Mouse (Mus musculus): ENCODE data around the gene Qtrt1. TPM values are rescaled to one million over a fixed set of nuclear protein-coding genes. Genes with fewer than 3 reads are reported as not detected.

Qtrt1 gene
- polyA plus RNA-seq, 1 experiment from 2014 or later: 47.6 TPM

DNA sequence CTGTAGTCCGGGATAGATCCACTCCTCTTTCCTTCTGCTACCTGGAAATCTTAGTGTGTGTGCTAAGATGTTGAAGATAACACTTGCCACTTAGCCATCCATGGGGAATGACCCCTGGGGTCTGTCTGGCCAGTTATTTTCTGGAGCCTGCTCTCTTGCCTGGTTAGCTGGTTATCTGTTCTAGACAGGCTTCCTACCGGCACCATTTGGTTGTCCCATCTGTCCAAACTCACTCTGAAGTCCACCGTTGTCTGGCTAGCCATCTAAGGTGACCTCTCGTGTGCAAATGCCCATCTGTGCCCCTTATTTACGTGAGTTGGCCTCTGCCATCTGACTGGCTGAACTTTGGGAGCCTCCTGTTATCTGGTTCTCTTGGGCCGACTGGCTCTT is 13.9 kb downstream of the Qtrt1 start:
- ATAC-seq (replicated peaks; ENCODE audit: insufficient number of reproducible peaks, low FRiP score, low TSS enrichment, low read depth): no peak
- Histone ChIP-seq H3K27me3 (ENCODE audit: control insufficient read depth, insufficient read depth, low read length) (no peaks in the 10 kb centered on the region), H3K9ac (replicated peaks; ENCODE audit: low read length) (peak overlapping the region; percentile 81), H3K27ac (replicated peaks; ENCODE audit: low read depth, low read length) (no peak overlapping the region), H3K36me3 (replicated peaks; ENCODE audit: control insufficient read depth, insufficient read depth, low read depth, low read length) (no peaks in the 10 kb centered on the region), H3K4me3 (ENCODE audit: low read depth, low read length) (peak overlapping the region; percentile 94), H3K9me3 (replicated peaks; ENCODE audit: control insufficient read depth, low read length) (no peaks in the 10 kb centered on the region), H3K4me1 (ENCODE audit: control insufficient read depth, insufficient read depth, low read length) (peaks cover 4% of the 10 kb centered on the region; the same call in 1 of the 2 replicates), H3K4me2 (ENCODE audit: low read depth, low read length) (peak overlapping the region; percentile 74)
- DNase-seq (ENCODE audit: low spot score): no peak
- WGBS: 12% methylated on average over 6 of the region's 6 CpGs

DNA sequence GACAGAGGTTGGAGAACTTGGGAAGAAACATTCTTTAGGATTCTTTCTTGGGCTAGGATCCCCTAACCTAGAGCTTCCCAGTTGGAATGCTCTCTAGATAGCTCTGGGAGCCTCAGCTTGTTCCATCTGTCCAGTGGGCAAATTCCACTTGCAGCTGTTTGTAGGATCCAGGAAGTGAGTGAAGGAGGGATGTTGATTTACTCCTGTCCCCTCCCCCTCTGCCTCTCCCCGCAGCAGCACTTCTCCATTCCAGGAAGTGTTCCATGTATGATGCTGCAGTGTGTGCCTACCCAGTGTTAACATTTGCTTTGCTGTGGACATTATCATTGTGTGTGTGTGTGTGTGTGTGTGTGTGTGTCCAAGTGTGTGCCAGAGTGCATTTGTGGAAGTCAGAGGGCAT is 14.4 kb downstream of the Qtrt1 start:
- H3K4me3 ChIP-seq (ENCODE audit: low read depth, low read length): peak overlapping the region; percentile 94
- no peak for DNase-seq (ENCODE audit: low spot score)
- peak overlapping the region; percentile 81 for H3K9ac ChIP-seq (replicated peaks; ENCODE audit: low read length)
- WGBS: 11% methylated on average over 1 of the region's 1 CpGs
- H3K36me3 ChIP-seq (replicated peaks; ENCODE audit: control insufficient read depth, insufficient read depth, low read depth, low read length): no peaks in the 10 kb centered on the region
- no peaks in the 10 kb centered on the region for H3K9me3 ChIP-seq (replicated peaks; ENCODE audit: control insufficient read depth, low read length)
- no peak for ATAC-seq (replicated peaks; ENCODE audit: insufficient number of reproducible peaks, low FRiP score, low TSS enrichment, low read depth)
- H3K4me2 ChIP-seq (ENCODE audit: low read depth, low read length): peak overlapping the region; percentile 74
- no peak overlapping the region for H3K27ac ChIP-seq (replicated peaks; ENCODE audit: low read depth, low read length)
- no peaks in the 10 kb centered on the region for H3K27me3 ChIP-seq (ENCODE audit: control insufficient read depth, insufficient read depth, low read length)
- peaks cover 4% of the 10 kb centered on the region; the same call in 1 of the 2 replicates for H3K4me1 ChIP-seq (ENCODE audit: control insufficient read depth, insufficient read depth, low read length)

DNA sequence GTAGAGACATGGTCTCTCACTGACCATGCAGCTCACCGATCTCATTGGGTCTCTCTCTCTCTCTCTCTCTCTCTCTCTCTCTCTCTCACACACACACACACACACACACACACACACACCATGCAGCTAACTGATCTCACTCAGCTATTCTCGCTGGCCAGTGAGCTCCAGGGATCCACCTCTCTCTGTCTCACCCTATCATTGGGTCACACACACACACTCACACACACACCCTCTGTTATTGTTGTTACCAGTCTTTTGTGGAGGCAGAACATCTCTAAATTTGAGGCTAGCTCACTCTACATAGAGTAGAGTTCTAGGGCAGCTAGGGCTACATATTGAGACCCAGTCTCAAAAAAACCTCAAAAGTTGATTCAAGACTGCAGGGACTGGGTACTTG is 14.9 kb downstream of the Qtrt1 start:
- 68% methylated on average over 2 of the region's 2 CpGs for WGBS
- Histone ChIP-seq H3K36me3 (replicated peaks; ENCODE audit: control insufficient read depth, insufficient read depth, low read depth, low read length) (no peaks in the 10 kb centered on the region), H3K4me2 (ENCODE audit: low read depth, low read length) (no peak overlapping the region; the same call in 1 of the 2 replicates), H3K4me3 (ENCODE audit: low read depth, low read length) (no peak overlapping the region), H3K27ac (replicated peaks; ENCODE audit: low read depth, low read length) (no peak overlapping the region), H3K27me3 (ENCODE audit: control insufficient read depth, insufficient read depth, low read length) (no peaks in the 10 kb centered on the region), H3K9ac (replicated peaks; ENCODE audit: low read length) (no peak overlapping the region), H3K4me1 (ENCODE audit: control insufficient read depth, insufficient read depth, low read length) (peaks cover 4% of the 10 kb centered on the region; the same call in 1 of the 2 replicates), H3K9me3 (replicated peaks; ENCODE audit: control insufficient read depth, low read length) (no peaks in the 10 kb centered on the region)
- ATAC-seq (replicated peaks; ENCODE audit: insufficient number of reproducible peaks, low FRiP score, low TSS enrichment, low read depth) (no peak), DNase-seq (ENCODE audit: low spot score) (no peak)

DNA sequence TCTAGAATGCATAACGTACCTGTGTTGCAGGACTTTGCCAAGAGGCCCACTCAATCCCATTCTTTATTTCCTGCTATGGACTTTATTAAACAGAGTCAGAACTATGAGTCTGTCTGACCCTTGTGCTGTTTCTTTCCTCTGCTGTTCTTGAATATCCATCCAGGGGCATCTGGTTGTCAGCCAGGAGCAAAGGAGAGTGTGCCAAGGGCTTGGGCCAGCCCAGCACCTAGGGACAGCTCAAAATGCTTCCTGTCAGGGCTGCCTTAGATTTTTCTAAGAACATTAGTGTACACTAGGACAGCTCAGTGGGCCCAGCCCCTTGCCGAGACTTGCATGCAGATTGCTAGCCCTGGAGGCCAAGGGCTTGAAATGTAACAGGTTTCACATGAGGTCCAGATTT is 16.1 kb downstream of the Qtrt1 start:
- H3K4me3 ChIP-seq (ENCODE audit: low read depth, low read length): no peak overlapping the region
- ATAC-seq (replicated peaks; ENCODE audit: insufficient number of reproducible peaks, low FRiP score, low TSS enrichment, low read depth): no peak
- H3K9ac ChIP-seq (replicated peaks; ENCODE audit: low read length): no peak overlapping the region
- DNase-seq (ENCODE audit: low spot score): no peak
- H3K27ac ChIP-seq (replicated peaks; ENCODE audit: low read depth, low read length): no peak overlapping the region
- 79% methylated on average over 2 of the region's 2 CpGs for WGBS
- no peaks in the 10 kb centered on the region for H3K9me3 ChIP-seq (replicated peaks; ENCODE audit: control insufficient read depth, low read length)
- peaks cover 4% of the 10 kb centered on the region; the same call in 1 of the 2 replicates for H3K4me1 ChIP-seq (ENCODE audit: control insufficient read depth, insufficient read depth, low read length)
- no peak overlapping the region for H3K4me2 ChIP-seq (ENCODE audit: low read depth, low read length)
- H3K36me3 ChIP-seq (replicated peaks; ENCODE audit: control insufficient read depth, insufficient read depth, low read depth, low read length): no peaks in the 10 kb centered on the region
- no peaks in the 10 kb centered on the region for H3K27me3 ChIP-seq (ENCODE audit: control insufficient read depth, insufficient read depth, low read length)

DNA sequence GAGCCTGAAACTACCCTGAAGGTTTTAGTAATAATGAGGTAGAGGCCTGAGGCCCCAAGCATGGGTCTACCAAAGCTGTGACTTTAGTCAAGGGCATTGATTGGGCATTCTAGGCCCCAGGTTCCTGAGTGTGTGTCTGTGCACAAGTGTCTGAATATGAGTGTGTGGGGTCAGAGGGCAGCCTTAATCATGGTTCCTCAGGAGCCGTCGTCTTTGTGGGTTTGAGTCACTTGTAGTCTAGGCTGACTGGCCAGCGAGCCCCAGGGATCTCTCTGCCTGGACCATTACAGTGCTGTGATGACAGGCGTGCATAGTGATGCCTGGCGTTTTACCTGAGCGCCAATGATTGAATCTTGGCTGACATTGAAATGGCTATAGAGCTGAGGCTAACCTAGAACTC is 16.5 kb downstream of the Qtrt1 start:
- Histone ChIP-seq H3K4me3 (ENCODE audit: low read depth, low read length) (no peak overlapping the region), H3K4me2 (ENCODE audit: low read depth, low read length) (no peak overlapping the region), H3K9ac (replicated peaks; ENCODE audit: low read length) (no peak overlapping the region), H3K27ac (replicated peaks; ENCODE audit: low read depth, low read length) (no peak overlapping the region), H3K36me3 (replicated peaks; ENCODE audit: control insufficient read depth, insufficient read depth, low read depth, low read length) (no peaks in the 10 kb centered on the region), H3K9me3 (replicated peaks; ENCODE audit: control insufficient read depth, low read length) (no peaks in the 10 kb centered on the region), H3K27me3 (ENCODE audit: control insufficient read depth, insufficient read depth, low read length) (no peaks in the 10 kb centered on the region), H3K4me1 (ENCODE audit: control insufficient read depth, insufficient read depth, low read length) (peaks cover 4% of the 10 kb centered on the region; the same call in 1 of the 2 replicates)
- no peak for DNase-seq (ENCODE audit: low spot score)
- no peak for ATAC-seq (replicated peaks; ENCODE audit: insufficient number of reproducible peaks, low FRiP score, low TSS enrichment, low read depth)
- WGBS: 80% methylated on average over 6 of the region's 6 CpGs

DNA sequence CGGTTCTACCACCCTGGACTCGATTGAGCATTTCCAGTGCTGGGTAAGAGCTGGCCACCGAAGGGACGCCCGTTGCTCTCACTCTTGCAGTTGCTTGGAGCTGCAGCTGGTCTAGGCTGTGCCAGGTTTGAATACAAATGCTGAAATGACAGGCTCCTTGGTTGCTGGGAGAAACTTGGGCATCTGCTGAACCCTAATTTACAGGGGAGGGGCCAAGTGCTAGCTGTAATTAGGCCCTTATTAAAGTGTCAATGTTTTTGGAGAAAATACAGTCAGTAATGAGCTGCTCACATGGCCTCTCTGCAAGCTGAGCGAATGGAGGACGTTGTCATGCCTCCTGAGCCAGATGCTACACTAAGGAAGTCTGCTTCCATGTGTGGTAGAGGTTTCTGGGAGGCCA is 19.1 kb downstream of the Qtrt1 start:
- H3K4me2 ChIP-seq (ENCODE audit: low read depth, low read length): no peak overlapping the region
- no peak for ATAC-seq (replicated peaks; ENCODE audit: insufficient number of reproducible peaks, low FRiP score, low TSS enrichment, low read depth)

DNA sequence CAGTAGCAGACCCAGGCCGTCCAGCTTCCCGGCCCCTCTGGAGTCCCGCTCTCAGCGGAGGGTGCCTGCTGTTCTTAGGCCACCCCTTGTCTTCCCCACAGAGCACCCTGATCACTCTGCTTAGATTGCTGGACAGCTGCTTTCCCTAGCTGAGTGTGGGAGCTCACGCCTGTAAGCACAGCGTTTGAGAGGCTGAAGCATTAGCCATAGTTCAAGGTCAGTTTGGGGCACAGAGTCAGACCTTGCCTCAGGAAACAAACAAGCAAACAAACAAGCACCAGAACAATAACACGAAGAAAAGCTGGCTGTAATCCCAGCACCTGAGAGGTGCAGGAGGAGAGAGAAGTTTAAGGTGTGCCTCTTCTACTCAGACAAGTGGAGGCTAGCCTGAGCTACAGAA is 20.4 kb downstream of the Qtrt1 start:
- H3K4me1 ChIP-seq (ENCODE audit: control insufficient read depth, insufficient read depth, low read length): no peaks in the 10 kb centered on the region
- no peak for DNase-seq (ENCODE audit: low spot score)
- H3K36me3 ChIP-seq (replicated peaks; ENCODE audit: control insufficient read depth, insufficient read depth, low read depth, low read length): no peaks in the 10 kb centered on the region
- H3K9me3 ChIP-seq (replicated peaks; ENCODE audit: control insufficient read depth, low read length): no peaks in the 10 kb centered on the region
- H3K4me2 ChIP-seq (ENCODE audit: low read depth, low read length): no peak overlapping the region
- H3K27ac ChIP-seq (replicated peaks; ENCODE audit: low read depth, low read length): no peak overlapping the region
- no peak for ATAC-seq (replicated peaks; ENCODE audit: insufficient number of reproducible peaks, low FRiP score, low TSS enrichment, low read depth)
- WGBS: 87% methylated on average over 7 of the region's 7 CpGs
- H3K4me3 ChIP-seq (ENCODE audit: low read depth, low read length): no peak overlapping the region
- H3K27me3 ChIP-seq (ENCODE audit: control insufficient read depth, insufficient read depth, low read length): no peaks in the 10 kb centered on the region
- no peak overlapping the region for H3K9ac ChIP-seq (replicated peaks; ENCODE audit: low read length)

More for the DNA sequence above, 19.1 kb downstream of the Qtrt1 start:
- Histone ChIP-seq H3K27ac (replicated peaks; ENCODE audit: low read depth, low read length) (no peak overlapping the region), H3K27me3 (ENCODE audit: control insufficient read depth, insufficient read depth, low read length) (no peaks in the 10 kb centered on the region), H3K4me3 (ENCODE audit: low read depth, low read length) (no peak overlapping the region), H3K4me1 (ENCODE audit: control insufficient read depth, insufficient read depth, low read length) (peaks cover 3% of the 10 kb centered on the region; the same call in 1 of the 2 replicates), H3K9ac (replicated peaks; ENCODE audit: low read length) (no peak overlapping the region), H3K36me3 (replicated peaks; ENCODE audit: control insufficient read depth, insufficient read depth, low read depth, low read length) (no peaks in the 10 kb centered on the region), H3K9me3 (replicated peaks; ENCODE audit: control insufficient read depth, low read length) (no peaks in the 10 kb centered on the region)
- no peak for DNase-seq (ENCODE audit: low spot score)
- WGBS: 83% methylated on average over 7 of the region's 7 CpGs

DNA sequence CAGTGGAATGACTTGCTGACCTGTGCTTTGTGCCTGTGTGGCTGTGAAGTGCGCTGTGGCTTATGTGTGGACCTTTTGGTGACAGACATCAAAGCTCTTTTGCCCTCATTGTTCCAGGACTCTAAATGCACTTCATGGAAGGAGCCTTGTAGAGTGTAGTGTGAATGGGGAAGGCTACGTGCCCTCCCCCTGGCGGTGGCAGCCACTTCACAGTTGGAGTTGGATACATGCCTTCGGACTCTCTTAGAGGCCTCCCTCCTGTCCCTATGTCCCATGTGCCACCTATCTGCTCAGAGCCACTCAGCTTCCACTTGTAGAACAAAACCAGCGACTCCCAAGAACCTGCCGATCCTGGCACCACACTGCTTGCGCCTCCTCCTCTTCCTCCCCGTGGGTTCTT is 22.1 kb downstream of the Qtrt1 start:
- Histone ChIP-seq H3K27ac (replicated peaks; ENCODE audit: low read depth, low read length) (no peak overlapping the region), H3K9ac (replicated peaks; ENCODE audit: low read length) (no peak overlapping the region), H3K4me3 (ENCODE audit: low read depth, low read length) (no peak overlapping the region), H3K27me3 (ENCODE audit: control insufficient read depth, insufficient read depth, low read length) (no peaks in the 10 kb centered on the region), H3K9me3 (replicated peaks; ENCODE audit: control insufficient read depth, low read length) (no peaks in the 10 kb centered on the region), H3K36me3 (replicated peaks; ENCODE audit: control insufficient read depth, insufficient read depth, low read depth, low read length) (no peaks in the 10 kb centered on the region), H3K4me1 (ENCODE audit: control insufficient read depth, insufficient read depth, low read length) (no peaks in the 10 kb centered on the region), H3K4me2 (ENCODE audit: low read depth, low read length) (no peak overlapping the region)
- no peak for DNase-seq (ENCODE audit: low spot score)
- 92% methylated on average over 8 of the region's 8 CpGs for WGBS
- ATAC-seq (replicated peaks; ENCODE audit: insufficient number of reproducible peaks, low FRiP score, low TSS enrichment, low read depth): no peak
